Mouse (Mus musculus) layer of hippocampus, adult 18-20 months (tissue): ENCODE results near the gene Nck2. TPM values are rescaled to one million over a fixed set of nuclear protein-coding genes. Genes with fewer than 3 reads are reported as not detected.

Experiments used
- DNase-seq, 2 experiments: peaks; one replicate each; pipeline ENCODE4 v3.0.0; 2022; ENCODE audit warnings: low spot score in 2 of 2
- total RNA-seq, 2 experiments: library from RNA; stranded (reverse); gene quantifications; 2 replicates each; pipeline ENCODE4 v1.2.3; 2021

Gene Nck2
- total RNA-seq, 2 experiments from 2014 or later, result 48.9 to 54.9 TPM

DNA sequence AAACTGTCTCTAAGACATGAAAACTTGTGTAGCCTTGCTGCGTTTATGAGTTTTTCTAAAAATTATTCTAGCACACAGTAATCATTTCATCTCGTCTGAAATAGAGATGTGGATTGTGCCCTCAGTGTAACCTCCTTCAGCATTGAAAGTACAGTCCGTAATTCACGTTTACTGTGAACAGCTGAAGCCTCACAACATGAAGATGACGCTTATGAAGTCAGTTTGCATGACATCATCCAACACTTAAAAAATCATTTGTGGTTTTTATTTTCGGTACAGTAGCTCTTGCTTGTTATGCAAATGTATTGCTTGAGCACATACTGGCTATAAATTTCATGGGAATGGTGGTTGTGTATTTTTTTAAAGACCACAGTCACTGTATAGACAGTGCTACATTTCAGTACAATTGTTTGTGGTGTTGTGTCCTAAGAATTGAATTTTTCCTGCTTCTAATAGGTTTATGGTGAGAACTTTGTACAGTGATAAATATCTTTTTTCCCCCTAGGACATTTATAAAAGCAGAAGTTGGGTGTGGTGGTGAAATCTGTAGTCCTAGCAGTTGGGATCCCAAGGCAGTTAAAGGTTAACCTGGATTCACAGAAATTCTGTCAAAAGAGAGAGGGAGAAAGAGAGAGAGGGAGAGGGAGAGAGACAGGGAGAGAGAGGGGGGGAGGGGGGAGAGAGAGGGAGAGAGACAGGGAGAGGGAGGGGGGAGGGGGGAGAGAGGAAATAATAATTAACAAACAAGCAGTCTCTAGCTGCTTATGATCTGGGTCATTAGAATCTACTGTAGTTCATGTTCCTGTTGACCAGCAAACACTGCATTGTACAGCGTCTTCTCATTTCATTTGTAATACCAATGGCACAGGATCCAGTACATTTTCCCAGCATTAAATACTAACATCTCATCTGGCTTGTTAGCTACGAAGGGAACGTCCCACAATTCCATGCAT, 14.2 kb upstream of the Nck2 start:
- DNase-seq, result no peak

DNA sequence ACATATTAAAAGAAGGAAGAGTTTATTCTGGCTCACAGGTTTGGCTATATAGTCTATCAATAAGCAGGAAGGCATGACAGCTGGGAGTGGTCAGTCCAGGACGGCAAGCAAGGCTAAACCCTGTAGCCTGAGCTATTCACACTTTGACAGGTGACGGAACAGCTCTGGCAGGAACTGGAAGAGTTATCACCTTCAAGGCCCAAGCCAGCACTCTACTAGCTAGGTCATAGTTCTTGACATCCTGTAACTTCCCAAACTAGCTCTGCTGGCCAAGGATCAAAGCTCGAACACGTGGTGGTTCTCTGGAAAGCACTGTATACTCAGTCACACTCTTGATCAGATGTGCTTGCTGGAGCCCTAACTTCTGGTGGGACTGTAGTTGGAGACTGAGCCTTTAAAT, 10.5 kb upstream of the Nck2 start:
- DNase-seq, result no peak

- no peak for DNase-seq
Observed at GRCm38 (mm10) chr1:43436554-43436953, 7.8 kb upstream of the Nck2 start.

DNA sequence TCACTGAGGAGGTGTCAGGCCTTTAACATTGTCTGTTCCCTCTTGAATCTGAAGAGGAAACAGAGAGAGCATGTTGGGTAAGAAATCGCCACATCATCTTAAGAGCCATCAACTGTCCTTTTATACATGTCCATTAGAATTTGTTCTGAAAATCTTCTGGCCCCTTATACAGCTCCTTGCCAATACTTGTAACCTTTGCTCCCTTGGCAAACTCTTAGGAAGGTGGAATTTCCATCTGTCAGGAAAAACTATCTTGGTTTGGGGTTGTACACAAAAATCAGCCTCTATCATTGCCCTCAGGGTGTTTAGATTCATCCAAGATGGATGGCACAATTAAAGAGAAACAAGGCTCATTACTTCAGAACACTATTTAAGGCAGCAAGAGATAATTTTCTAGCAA, 5.1 kb upstream of the Nck2 start:
- DNase-seq, result no peak

DNA sequence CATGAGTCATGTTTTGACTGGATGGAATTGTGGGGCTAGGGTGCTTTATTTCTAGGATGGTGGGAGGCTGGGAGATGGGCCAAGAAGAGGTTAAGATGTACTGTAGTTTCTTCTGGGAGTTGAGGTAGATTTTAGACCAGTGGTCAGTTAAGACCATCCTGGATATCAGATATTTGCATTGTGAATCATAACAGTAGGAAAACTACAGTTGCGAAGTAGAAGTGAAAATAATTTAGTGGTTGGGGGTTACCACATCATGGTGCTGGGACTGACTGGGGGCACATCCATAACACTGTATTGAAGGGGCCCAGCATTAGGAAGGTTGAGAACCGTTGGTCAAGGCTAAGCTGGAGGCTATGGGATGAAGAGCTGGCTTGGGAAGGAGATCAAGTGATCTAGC, 1.8 kb upstream of the Nck2 start:
- DNase-seq, result no peak

GRCm38 (mm10) chr1:43445170-43446088, 1.1 kb downstream of the Nck2 start:
- DNase-seq, result peak; percentile 72 to 79

DNA sequence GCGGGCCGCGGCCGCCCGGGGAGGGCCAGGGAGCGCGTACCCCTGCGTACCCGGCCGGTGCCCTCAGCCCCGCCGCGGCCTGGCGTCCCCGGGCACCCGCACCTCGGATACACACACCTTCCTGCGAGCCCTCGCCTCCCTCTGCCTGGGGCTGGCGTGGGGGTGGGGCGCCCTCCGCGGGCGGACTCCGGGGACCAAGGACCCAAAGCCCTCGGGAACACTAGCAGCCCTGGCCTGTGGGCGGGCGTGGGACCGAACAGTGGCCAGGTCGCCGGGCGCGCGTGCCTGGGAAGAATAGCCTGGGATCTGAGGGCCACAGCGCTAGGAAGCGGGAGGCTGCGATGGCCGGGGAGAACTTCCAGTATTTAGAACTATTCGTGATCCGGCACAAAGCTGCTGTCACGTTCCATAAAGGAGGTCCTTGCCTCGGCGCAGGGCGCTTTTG, 1.7 kb downstream of the Nck2 start:
- DNase-seq, result peak in 1 of 2 experiments; percentile 31

- no peak for DNase-seq
Observed at GRCm38 (mm10) chr1:43446731-43447601, 2.6 kb downstream of the Nck2 start.

DNA sequence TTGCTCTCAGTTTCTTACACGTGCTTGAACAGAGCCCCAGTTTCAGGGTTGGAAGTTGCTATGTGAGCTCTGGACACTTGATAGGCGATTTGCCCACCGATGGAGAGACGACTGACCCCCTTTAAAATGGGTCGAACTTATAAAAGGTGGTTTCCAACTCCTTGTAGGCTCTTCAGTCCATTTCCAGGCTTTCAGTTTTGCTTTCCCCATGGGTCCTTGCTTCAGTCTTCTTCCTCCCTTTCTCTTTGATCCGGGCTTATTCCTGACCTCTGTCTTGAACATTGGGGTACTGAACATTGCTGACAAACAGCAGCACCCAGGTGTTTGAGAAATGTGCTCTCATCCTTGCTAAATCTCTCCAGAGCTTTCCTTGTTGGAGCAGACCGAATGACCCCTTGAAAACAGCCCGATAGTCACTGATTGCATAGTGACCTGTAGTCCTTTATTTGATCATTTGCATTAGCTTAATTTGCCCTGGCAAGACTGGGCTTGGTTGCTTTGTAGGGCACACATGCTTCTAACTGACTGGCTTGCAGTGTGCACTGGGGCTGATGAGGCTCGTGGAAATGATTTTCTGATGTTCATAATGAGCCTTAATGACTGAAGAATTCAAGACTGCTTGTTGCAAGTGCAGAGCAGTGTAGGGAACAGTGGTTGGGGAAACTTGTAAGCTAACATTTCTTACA, 3.4 kb downstream of the Nck2 start:
- no peak for DNase-seq

DNA sequence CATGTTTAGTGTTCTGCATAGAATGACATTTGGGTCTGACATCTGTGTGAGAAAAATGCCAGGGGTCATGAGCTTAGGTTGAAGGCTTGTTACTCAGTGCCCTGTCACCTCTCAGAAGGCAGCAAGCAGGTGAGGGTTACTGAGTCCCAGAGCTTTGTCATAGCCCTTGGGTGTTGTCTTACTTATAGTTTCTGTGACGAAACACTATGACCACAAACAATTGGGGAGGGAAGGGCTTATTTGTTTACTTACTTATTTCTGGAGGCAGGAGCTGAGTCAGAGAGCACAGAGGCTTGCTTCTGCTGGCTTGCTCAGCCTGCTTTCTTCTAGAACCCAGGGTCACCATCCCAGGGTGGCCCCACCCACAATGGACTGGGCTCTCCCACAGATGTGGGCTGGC, 6.4 kb downstream of the Nck2 start:
- DNase-seq, result no peak

DNA sequence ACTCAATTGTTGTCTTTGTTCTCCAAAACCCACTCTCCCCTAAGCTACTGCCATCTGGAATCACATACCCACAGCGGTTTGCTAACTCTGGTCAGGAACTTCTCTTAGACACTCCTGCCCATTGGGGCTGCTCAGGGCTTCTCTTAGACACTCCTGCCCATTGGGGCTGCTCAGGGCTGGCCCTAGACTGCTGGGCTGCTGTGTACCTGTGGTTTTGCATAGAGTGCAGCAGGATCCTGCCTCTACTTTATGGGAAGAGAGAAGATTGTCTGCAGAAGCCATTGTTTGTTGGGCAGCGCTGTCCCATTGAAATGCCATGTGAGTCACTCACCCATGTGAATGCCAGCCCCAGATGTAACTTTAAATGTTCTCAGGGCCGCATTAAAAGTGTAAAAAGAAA, 9.3 kb downstream of the Nck2 start:
- no peak for DNase-seq

GRCm38 (mm10) chr1:43454741-43455140, 10.4 kb downstream of the Nck2 start:
- no peak for DNase-seq

GRCm38 (mm10) chr1:43455196-43455595, 10.8 kb downstream of the Nck2 start:
- no peak for DNase-seq

DNA sequence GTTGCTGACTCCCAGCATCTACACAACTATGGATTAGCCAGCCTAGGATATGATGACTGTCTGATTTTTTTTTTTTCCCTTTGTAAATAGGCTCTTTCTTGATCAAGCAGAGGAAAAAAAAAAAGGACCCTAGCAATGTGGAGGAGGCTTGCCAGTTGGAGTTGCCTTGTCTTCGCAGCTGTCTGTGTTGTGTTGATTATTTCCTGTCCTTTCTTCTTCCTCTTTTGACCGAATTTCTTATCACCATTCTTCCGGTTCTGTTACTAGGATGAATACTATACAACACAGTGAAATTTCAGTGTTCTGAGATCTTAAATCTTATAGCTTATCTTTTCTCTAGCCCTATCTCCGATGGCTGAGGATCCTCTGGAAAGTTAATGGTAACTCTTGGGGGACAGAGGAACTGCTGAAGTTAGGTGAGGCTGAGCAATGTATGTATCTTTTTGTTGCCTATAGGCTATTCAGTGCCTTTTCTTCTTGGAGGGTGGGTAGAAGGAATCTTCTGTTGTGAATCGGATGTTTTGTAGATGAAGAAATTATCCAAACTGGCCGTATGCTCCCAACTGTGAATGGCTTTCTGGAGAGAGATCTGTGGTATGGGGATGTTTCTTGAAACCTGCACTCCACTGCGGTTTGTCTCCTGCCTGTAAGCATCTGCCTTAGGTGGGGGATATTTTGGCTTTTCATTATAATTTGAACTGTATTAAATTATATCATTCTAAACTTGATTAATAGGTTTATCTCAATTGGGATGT, 12.8 kb downstream of the Nck2 start:
- DNase-seq, result no peak

- DNase-seq, result no peak
Observed at GRCm38 (mm10) chr1:43460468-43460867, 16.1 kb downstream of the Nck2 start.

GRCm38 (mm10) chr1:43462666-43463065, 18.3 kb downstream of the Nck2 start:
- no peak for DNase-seq

DNA sequence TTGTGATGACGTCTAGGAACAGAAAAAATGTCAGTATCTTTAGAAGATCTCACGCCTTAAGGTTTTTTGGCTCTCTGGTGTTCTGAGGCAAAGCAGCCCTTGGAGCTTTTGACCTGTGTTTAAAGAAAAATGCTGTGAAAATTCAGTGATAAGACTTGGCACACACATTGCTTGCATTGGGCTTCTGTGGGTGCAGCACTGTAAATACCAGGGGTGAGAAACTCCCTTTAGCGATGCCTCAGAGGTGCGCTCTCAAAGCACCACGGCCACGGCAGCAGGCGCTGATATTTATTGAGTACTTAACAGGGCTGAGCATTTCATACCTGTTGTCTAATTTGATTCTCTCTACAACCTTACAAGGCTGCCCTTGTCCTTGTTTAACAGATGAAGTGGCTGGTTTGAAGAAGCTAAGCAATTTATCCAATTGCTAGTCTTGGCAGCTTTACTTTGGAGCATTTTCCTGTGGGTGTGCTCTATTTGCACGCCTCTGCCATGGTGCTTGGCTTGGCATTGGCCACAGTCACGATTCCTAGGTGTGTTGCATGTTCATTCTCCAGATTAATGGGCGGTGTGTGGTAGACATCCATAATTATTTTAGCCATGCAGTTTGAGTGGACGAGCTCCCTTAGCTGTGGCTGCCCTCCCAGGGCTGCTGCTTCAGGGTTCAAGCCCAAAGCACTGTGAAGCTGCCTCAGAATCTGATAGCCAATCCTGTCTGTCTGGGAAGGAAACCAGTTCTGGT, 19.7 kb downstream of the Nck2 start:
- DNase-seq, result peak in 1 of 2 experiments; percentile 58

DNA sequence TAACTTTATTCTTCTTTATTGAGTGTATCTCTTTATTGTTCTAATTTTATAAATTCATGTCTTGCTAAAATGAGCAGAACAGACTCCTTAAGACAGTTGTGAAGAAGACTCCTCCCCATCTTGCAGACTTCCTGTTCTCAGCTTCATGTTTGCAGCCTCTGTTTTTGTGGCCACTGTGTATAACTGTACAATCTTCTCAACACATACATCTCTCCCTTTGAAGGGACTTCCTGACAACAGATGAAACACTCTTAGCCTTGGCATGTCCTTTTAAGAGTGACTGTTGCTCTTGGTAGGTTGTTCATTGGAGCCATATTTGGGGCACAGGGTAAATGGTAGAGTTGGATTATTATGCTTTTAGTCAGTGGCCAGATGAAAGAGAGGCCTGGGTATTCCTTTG, 20.6 kb downstream of the Nck2 start:
- DNase-seq, result no peak
